Mouse (Mus musculus) left cerebral cortex, postnatal 25 days (tissue): Measurements from ENCODE around the gene Cers6. TPM values are rescaled to one million over a fixed set of nuclear protein-coding genes. Genes with fewer than 3 reads are reported as not detected.

Experiments
- total RNA-seq, 2 experiments: library from RNA; stranded (reverse); gene quantifications; 2 replicates each; pipeline ENCODE4 v1.2.3; 2021

The Cers6 gene
- total RNA-seq, 2 experiments from 2014 or later: 72.1 to 76.6 TPM

Other genes with a start within 250 kb of the Cers6 start
- not detected for gene 4932414N04Rik, start 205.0 kb upstream of the Cers6 start, total RNA-seq